Mouse (Mus musculus): ENCODE results near the gene Crlf3. TPM values are rescaled to one million over a fixed set of nuclear protein-coding genes. Genes with fewer than 3 reads are reported as not detected.
"Not testable (repeated sequence)": the region's sequence is repeated elsewhere in the genome, so short reads cannot be mapped to it uniquely, and the experiment has no call there.

The Crlf3 gene
- total RNA-seq, 2 experiments from 2014 or later, result 11.5 to 12.1 TPM

DNA sequence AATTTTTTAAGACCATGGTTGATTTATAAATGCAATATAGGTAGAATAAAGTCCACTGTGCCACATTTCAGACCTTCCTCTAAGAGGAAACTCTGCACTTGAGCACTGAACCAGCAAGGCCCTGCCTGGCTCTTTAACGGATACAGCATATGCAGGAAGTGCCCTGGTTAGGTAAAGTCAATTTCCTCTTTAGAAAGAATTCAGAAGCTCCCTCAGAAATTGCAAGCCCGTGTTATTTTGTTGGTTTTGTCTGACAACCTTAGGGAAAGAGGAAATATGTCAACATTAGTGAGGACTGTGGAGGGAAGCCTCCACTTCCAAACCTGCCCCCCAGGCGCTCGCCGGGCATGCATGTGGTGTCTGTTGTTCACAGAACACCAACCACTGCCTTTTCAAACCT lies 13.2 kb downstream of the Crlf3 start:
- no peak for DNase-seq

DNA sequence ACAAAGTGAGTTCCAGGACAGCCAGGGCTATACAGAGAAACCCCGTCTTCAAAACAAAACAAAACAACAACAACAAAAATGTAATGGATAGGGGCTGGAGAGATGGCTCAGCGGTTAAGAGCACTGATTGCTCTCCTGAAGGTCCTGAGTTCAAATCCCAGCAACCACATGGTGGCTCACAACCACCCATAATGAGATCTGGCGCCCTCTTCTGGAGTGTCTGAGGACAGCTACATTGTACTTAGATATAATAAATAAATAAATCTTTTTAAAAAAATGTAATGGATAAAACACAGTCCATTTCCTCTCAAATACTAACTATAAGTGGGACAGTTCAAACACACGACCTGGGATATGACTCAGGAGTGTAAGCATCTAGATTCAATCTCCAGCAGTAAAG lies 14.4 kb downstream of the Crlf3 start:
- DNase-seq, result not testable (repeated sequence)

DNA sequence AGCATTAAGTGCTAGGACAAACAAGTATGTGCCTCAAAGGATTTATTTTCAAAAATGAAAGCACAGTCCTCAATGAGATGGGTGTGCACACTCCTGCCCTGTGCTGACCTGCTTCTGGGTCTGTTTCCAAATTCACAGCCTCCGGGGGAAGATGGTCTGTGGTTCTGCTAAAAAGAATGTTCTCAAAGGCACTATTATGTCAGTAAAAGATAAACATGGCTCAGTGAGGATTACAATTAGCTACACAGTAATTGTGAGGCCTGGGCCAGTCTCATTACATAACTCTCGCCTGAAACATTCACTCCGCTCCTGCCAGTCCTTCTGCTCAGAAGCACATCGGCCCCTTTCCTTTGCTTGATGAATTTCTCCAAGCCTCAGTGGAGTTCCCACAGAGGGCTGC lies 18.6 kb downstream of the Crlf3 start:
- DNase-seq, result peak; percentile 28 to 44

DNA sequence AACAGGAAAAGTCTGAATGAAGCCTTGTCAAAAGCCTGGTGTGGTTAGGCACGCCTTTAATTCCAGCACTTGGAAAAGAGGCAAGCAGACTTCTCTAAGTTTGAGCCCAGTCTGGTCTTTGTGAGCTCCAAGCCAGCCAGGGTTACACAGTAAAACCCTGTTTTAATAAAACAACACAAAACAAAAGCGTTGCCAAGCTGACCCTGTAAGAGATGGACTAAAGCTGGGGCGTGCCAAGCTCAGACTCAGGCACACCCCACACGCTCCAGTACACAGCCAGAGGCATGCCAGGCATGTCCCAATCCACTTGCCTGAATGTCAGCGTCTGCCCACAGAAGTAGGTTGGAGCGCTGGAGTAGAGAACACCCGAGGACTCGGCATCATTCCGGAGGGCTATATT lies 24.6 kb downstream of the Crlf3 start:
- peak in 1 of 2 experiments; percentile 25 for DNase-seq

DNA sequence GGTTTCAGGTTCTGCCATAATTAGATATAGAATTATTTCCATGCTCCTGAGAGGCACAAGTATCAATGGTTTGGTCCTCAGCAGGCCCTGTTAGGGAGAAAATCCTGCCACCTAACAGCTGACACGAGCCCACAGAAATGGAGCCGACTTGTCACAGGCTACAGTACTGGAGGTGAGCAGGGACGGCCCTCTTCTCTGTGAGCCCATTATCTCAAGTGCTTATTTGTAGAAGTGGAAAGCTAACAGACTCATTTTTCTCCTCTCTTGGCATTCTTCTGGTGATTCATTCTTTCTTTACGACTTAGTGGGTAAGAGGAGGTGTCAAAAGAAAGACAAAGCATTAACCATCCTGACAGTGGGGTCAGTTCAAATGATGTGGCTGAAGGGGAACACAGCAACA lies 26.1 kb downstream of the Crlf3 start:
- no peak for DNase-seq

DNA sequence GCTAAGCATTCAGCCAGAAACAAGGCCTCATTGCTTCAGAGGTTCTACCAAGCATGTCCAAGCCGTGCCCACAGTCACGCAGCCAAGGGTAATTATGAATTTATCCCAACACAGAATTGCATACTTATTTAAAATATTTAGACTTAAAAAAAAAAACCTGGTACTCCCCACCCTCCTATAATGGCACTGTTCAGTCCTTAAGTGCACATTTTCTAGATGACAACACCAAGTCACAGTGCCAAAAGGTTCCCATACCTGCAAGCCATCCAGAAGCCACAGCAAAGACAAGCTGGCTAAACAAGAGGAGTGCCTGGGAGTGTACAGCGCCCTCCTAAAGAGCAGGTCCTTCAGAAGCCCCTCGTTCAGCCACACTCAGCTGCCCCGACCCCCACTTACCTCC lies 27.6 kb downstream of the Crlf3 start:
- DNase-seq, result no peak

DNA sequence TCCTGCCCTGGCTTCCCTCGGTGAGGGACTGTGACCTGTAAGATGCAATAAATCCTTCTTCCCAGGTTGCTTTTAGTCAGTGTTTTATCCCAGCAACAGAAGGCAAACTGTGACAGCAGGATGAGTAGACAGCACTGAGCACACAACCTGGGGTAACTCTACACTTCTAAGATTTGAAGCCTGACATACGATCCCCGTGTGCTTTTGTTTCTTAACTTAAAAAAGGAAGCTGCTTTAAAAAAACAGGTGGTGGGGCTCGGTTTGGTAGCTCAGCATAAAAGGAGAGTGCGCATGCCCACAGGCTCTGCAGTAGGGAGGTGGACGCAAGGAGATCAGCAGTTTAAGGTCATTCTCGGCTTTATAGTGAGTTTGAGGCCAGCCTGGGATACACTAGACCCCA lies 28.3 kb downstream of the Crlf3 start:
- no peak for DNase-seq

DNA sequence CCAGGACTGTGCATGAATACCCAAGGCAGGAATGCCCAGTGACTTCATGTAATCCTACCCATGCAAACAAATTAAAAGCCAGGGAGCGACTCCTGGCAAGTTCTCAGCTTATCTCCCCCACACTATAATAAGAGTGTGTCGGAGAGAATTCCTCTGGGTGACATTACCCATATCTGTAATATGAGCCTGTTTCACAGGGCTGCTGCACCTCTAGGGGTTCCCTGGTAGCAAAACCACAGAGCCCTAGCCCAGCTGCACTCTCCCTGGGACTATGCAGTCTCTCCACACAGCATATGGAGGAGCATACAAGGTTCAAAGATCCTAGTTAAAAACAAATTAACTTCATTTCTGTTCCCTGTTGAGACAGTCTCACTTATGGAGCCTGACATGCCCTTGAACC lies 30.7 kb downstream of the Crlf3 start:
- DNase-seq, result peak; percentile 17 to 46

DNA sequence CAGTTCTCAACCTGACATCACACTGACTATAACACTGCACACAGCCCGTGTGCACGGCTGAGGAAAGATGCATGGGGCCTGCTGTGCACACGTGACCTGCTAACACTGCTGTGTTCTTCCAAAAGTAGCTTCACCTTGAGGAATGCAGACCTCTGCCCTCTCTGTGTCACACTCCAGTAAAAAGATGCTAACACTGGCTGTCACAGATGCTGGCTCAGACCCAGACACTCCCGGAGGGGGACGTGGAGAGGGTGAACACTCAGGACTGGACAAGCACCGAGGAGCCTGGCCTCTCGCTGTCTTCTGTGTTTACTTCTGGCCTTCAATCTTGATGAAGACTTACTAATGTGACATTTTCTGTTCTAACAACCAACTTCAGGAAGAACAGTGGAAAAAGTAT lies 33.9 kb downstream of the Crlf3 start:
- no peak for DNase-seq

DNA sequence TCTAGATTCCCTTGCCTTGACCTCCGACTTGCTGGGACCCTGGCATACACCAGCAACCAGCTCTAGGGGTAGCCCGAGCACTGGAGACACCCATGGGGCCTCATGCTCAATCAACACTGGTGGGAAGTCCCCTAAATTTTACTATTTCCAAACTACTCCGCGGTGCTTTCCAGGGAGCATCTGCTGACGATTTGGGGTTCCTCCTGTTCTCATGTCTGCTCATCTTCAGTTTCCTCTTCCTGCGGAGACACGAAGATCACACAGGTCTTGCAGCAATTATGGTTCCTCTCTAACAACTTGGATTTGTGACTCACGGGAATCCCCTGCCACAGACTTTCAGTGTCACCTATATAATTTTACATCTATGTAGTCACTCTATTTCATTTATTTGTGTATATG lies 37.4 kb downstream of the Crlf3 start:
- no peak for DNase-seq

DNA sequence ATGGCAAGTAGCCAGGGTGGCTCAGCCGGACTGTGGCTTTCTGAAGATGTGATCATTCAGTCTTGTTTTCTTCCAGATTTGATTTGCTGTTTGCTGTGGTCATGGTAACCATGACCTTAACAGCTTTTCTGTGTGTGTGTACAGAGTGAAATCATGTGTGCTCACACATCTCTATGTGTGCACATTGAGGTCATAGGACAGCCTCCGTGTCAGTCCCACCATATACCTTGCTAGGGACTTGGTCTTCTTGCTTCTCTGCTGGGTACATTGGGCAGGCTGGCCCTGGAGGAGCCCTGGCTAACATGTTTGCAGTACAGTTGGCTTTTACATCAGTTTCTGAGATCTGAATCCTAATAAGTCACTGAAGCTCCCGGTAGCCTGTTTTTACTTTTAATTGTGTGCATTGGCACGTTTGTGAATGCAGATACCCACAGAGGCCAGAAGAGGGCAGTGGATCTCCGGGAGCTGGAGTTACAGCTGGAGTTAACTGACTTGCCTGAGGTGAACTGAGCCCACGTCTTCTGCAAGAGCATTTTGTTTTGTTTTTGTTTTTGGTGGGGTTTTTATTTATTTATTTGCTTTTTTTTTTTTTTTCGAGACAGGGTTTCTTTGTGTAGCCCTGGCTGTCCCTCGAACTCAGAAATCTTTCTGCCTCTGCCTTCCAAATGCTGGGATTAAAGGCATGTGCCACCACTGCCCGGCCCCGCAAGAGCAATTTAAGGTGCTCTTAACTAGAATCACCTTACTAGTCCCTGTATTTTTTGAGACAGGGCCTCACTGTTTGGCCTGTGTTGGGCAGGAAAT lies 38.0 kb downstream of the Crlf3 start:
- peak; percentile 42 to 68 for DNase-seq

DNA sequence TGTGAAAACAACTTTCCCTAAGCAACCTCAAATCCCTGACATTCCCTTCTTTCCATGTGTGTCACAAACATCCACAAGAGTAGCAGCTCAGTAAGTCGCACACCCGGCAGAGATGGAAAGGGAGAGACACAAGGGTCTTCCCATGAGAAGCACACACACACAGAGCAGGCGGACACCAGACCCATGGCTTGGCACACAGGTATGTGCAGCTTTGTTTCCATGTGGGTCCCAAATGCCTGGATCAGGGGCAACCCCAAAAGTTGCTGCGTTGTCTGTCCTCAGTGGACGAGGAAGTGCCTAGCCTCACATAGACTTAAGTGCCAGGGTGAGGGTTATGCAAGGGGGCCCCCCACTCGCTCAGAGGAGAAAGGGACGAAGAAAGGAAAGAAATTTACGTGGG lies 43.3 kb downstream of the Crlf3 start:
- DNase-seq, result no peak

DNA sequence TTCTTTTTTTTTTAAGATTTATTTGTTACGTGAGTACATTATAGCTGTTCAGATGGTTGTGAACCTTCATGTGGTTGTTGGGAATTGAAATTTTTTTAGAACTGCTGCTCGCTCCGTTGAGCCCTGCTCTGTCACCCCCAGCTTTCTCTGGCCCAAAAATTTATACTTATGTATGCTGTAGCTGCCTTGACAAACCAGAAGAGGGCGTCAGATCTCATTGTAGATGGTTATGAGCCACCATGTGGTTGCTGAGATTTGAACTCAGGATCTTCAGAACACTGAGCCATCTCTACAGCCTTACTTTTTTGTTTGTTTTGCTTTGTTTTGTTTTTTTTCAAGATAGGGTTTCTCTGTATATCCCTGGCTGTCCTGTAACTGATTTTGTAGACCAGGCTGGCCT lies 59.5 kb downstream of the Crlf3 start:
- no peak for DNase-seq

DNA sequence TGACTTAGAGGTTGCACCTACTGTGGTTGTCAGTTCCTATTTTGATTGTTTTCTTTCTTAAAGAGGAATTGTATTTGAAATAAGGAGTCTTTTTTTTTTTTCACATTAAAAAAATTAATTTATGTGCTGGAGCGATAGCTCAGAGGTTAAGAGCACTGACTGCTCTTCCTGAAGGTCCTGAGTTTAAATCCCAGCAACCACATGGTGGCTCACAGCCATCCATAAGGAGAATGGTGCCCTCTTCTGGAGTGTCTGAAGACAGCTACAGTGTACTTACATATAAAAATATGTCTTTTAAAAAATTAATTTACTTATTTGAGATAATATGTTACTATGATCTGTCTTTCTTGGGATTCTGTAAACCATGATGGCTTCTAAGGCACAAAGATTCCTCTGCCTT lies 61.0 kb downstream of the Crlf3 start:
- DNase-seq, result no peak

DNA sequence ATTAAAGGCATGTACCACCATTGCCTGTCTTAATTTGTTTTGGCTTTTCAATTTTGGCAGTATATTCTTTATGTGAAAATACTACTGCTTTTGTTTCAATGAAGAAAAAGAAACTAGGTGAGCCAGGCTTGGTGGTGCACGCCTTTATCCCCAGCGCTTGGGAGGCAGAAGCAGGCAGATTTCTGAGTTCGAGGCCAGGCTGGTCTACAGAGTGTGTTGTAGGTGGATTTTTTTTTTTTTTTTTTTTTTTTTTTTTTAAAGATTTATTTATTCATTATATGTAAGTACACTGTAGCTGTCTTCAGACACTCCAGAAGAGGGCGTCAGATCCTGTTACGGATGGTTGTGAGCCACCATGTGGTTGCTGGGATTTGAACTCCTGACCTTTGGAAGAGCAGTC lies 64.3 kb downstream of the Crlf3 start:
- DNase-seq, result not testable (repeated sequence)

Other genes starting within 250 kb of the Crlf3 start
- 10 to 100 TPM; 25.1 to 28.0 TPM for gene Utp6, start 118.6 kb downstream of the Crlf3 start, total RNA-seq (2021)
- gene Suz12, start 87.9 kb downstream of the Crlf3 start, total RNA-seq (2021), result 10 to 100 TPM; 28.2 to 28.8 TPM
- gene Atad5, start 8.4 kb upstream of the Crlf3 start, total RNA-seq (2021), result under 1 TPM; 0.77 to 0.87 TPM
- 10 to 100 TPM; 28.8 to 29.8 TPM for gene Tefm, start 61.2 kb upstream of the Crlf3 start, total RNA-seq (2021)
- gene Adap2, start 73.1 kb upstream of the Crlf3 start, total RNA-seq (2021), result 10 to 100 TPM; 10.0 to 10.8 TPM
- gene Rnf135, start 102.9 kb upstream of the Crlf3 start, total RNA-seq (2021), result 1 to 10 TPM; 5.4 to 5.7 TPM
- gene Rhot1, start 128.0 kb upstream of the Crlf3 start, total RNA-seq (2021), result 10 to 100 TPM; 59.0 to 64.3 TPM
- 1 to 10 TPM; 5.2 to 7.0 TPM for gene Rhbdl3, start 219.9 kb upstream of the Crlf3 start, total RNA-seq (2021)